Mouse (Mus musculus): ENCODE measurements around the gene Mprip. TPM values are rescaled to one million over a fixed set of nuclear protein-coding genes. Genes with fewer than 3 reads are reported as not detected.

Gene Mprip
- polyA plus RNA-seq, 1 experiment from 2014 or later, result 14.2 TPM

GRCm38 (mm10) chr11:59684956-59685355 lies 23.9 kb downstream of the Mprip start:
- 85% methylated on average over 6 of the region's 6 CpGs for WGBS (ENCODE audit: insufficient replicate concordance)
- Histone ChIP-seq H3K4me1 (ENCODE audit: insufficient read depth) (no peaks in the 10 kb centered on the region), H3K36me3 (replicated peaks; ENCODE audit: insufficient read depth, low read length) (no peaks in the 10 kb centered on the region), H3K9ac (replicated peaks) (no peak overlapping the region), H3K27me3 (ENCODE audit: insufficient read depth, low read length) (no peaks in the 10 kb centered on the region), H3K4me3 (ENCODE audit: low read depth, low read length) (no peak overlapping the region), H3K9me3 (ENCODE audit: low read length) (no peaks in the 10 kb centered on the region), H3K27ac (ENCODE audit: low read depth) (no peak overlapping the region), H3K4me2 (ENCODE audit: low read depth, low read length) (no peak overlapping the region)
- DNase-seq (no peak), ATAC-seq (no peak)
- TF ChIP-seq EP300 (IDR thresholded peaks at IDR 0.05; ENCODE audit: low read depth) (no peak), CTCF (IDR thresholded peaks at IDR 0.05; ENCODE audit: low read depth) (no peak)

GRCm38 (mm10) chr11:59694533-59694932 lies 33.4 kb downstream of the Mprip start:
- no peak for TF ChIP-seq EP300 (IDR thresholded peaks at IDR 0.05; ENCODE audit: low read depth)
- TF ChIP-seq CTCF (IDR thresholded peaks at IDR 0.05; ENCODE audit: low read depth), result no peak
- 71% methylated on average over 1 of the region's 1 CpGs for WGBS (ENCODE audit: insufficient replicate concordance)
- Histone ChIP-seq H3K27ac (ENCODE audit: low read depth) (no peak overlapping the region), H3K4me3 (ENCODE audit: low read depth, low read length) (no peak overlapping the region), H3K9me3 (ENCODE audit: low read length) (no peaks in the 10 kb centered on the region), H3K4me2 (ENCODE audit: low read depth, low read length) (no peak overlapping the region), H3K4me1 (ENCODE audit: insufficient read depth) (peaks cover 9% of the 10 kb centered on the region), H3K9ac (replicated peaks) (no peak overlapping the region), H3K36me3 (replicated peaks; ENCODE audit: insufficient read depth, low read length) (peaks cover 9% of the 10 kb centered on the region; the same call in 1 of the 2 replicates), H3K27me3 (ENCODE audit: insufficient read depth, low read length) (no peaks in the 10 kb centered on the region)
- no peak for DNase-seq
- no peak for ATAC-seq

GRCm38 (mm10) chr11:59695550-59695949 lies 34.4 kb downstream of the Mprip start:
- Histone ChIP-seq H3K4me2 (ENCODE audit: low read depth, low read length) (no peak overlapping the region), H3K9ac (replicated peaks) (no peak overlapping the region), H3K9me3 (ENCODE audit: low read length) (no peaks in the 10 kb centered on the region), H3K27me3 (ENCODE audit: insufficient read depth, low read length) (no peaks in the 10 kb centered on the region), H3K4me1 (ENCODE audit: insufficient read depth) (peaks cover 9% of the 10 kb centered on the region), H3K27ac (ENCODE audit: low read depth) (no peak overlapping the region), H3K36me3 (replicated peaks; ENCODE audit: insufficient read depth, low read length) (peaks cover 11% of the 10 kb centered on the region; the same call in 1 of the 2 replicates), H3K4me3 (ENCODE audit: low read depth, low read length) (no peak overlapping the region)
- TF ChIP-seq EP300 (IDR thresholded peaks at IDR 0.05; ENCODE audit: low read depth) (no peak), CTCF (IDR thresholded peaks at IDR 0.05; ENCODE audit: low read depth) (no peak)
- DNase-seq (no peak), ATAC-seq (no peak)

GRCm38 (mm10) chr11:59697572-59697971 lies 36.5 kb downstream of the Mprip start:
- Histone ChIP-seq H3K4me2 (ENCODE audit: low read depth, low read length) (no peak overlapping the region), H3K9me3 (ENCODE audit: low read length) (no peaks in the 10 kb centered on the region), H3K36me3 (replicated peaks; ENCODE audit: insufficient read depth, low read length) (peaks cover 11% of the 10 kb centered on the region; the same call in 1 of the 2 replicates), H3K27ac (ENCODE audit: low read depth) (no peak overlapping the region), H3K4me1 (ENCODE audit: insufficient read depth) (peaks cover 9% of the 10 kb centered on the region), H3K4me3 (ENCODE audit: low read depth, low read length) (no peak overlapping the region), H3K27me3 (ENCODE audit: insufficient read depth, low read length) (no peaks in the 10 kb centered on the region), H3K9ac (replicated peaks) (no peak overlapping the region)
- no peak for ATAC-seq
- TF ChIP-seq EP300 (IDR thresholded peaks at IDR 0.05; ENCODE audit: low read depth) (no peak), CTCF (IDR thresholded peaks at IDR 0.05; ENCODE audit: low read depth) (no peak)
- 92% methylated on average over 1 of the region's 1 CpGs for WGBS (ENCODE audit: insufficient replicate concordance)
- DNase-seq, result no peak

- no peak overlapping the region for H3K4me3 ChIP-seq (ENCODE audit: low read depth, low read length)
- no peak for DNase-seq
- no peak overlapping the region for H3K9ac ChIP-seq (replicated peaks)
- no peak overlapping the region for H3K27ac ChIP-seq (ENCODE audit: low read depth)
- TF ChIP-seq EP300 (IDR thresholded peaks at IDR 0.05; ENCODE audit: low read depth), result no peak
- TF ChIP-seq CTCF (IDR thresholded peaks at IDR 0.05; ENCODE audit: low read depth), result no peak
- no peak overlapping the region for H3K4me2 ChIP-seq (ENCODE audit: low read depth, low read length)
- H3K27me3 ChIP-seq (ENCODE audit: insufficient read depth, low read length), result no peaks in the 10 kb centered on the region
- H3K4me1 ChIP-seq (ENCODE audit: insufficient read depth), result peaks cover 12% of the 10 kb centered on the region
- H3K9me3 ChIP-seq (ENCODE audit: low read length), result no peaks in the 10 kb centered on the region
- WGBS (ENCODE audit: insufficient replicate concordance), result 85% methylated on average over 1 of the region's 1 CpGs
- no peak for ATAC-seq
- peaks cover 11% of the 10 kb centered on the region; the same call in 1 of the 2 replicates for H3K36me3 ChIP-seq (replicated peaks; ENCODE audit: insufficient read depth, low read length)
Measured at GRCm38 (mm10) chr11:59700787-59701186, 39.7 kb downstream of the Mprip start.

- no peaks in the 10 kb centered on the region for H3K36me3 ChIP-seq (replicated peaks; ENCODE audit: insufficient read depth, low read length)
- H3K4me3 ChIP-seq (ENCODE audit: low read depth, low read length), result no peak overlapping the region
- DNase-seq (peak; percentile 40), ATAC-seq (peak; percentile 50)
- 64% methylated on average over 2 of the region's 2 CpGs for WGBS (ENCODE audit: insufficient replicate concordance)
- no peaks in the 10 kb centered on the region for H3K9me3 ChIP-seq (ENCODE audit: low read length)
- TF ChIP-seq EP300 (IDR thresholded peaks at IDR 0.05; ENCODE audit: low read depth) (no peak), CTCF (IDR thresholded peaks at IDR 0.05; ENCODE audit: low read depth) (no peak)
- peaks cover 18% of the 10 kb centered on the region for H3K4me1 ChIP-seq (ENCODE audit: insufficient read depth)
- no peak overlapping the region for H3K4me2 ChIP-seq (ENCODE audit: low read depth, low read length)
- peak overlapping the region; percentile 29 for H3K27ac ChIP-seq (ENCODE audit: low read depth)
- H3K27me3 ChIP-seq (ENCODE audit: insufficient read depth, low read length), result no peaks in the 10 kb centered on the region
- no peak overlapping the region for H3K9ac ChIP-seq (replicated peaks)
Measured at GRCm38 (mm10) chr11:59705113-59705512, 44.0 kb downstream of the Mprip start.

GRCm38 (mm10) chr11:59707481-59707880 lies 46.4 kb downstream of the Mprip start:
- Histone ChIP-seq H3K27me3 (ENCODE audit: insufficient read depth, low read length) (no peaks in the 10 kb centered on the region), H3K4me2 (ENCODE audit: low read depth, low read length) (no peak overlapping the region), H3K36me3 (replicated peaks; ENCODE audit: insufficient read depth, low read length) (no peaks in the 10 kb centered on the region), H3K27ac (ENCODE audit: low read depth) (peak overlapping the region; percentile 30; the same call in 1 of the 2 replicates), H3K9ac (replicated peaks) (no peak overlapping the region), H3K4me3 (ENCODE audit: low read depth, low read length) (no peak overlapping the region), H3K9me3 (ENCODE audit: low read length) (no peaks in the 10 kb centered on the region), H3K4me1 (ENCODE audit: insufficient read depth) (peaks cover 18% of the 10 kb centered on the region)
- DNase-seq (no peak), ATAC-seq (no peak)
- WGBS (ENCODE audit: insufficient replicate concordance), result 60% methylated on average over 2 of the region's 2 CpGs
- TF ChIP-seq CTCF (IDR thresholded peaks at IDR 0.05; ENCODE audit: low read depth) (no peak), EP300 (IDR thresholded peaks at IDR 0.05; ENCODE audit: low read depth) (no peak)
